Mouse (Mus musculus) stomach, postnatal 0 days (tissue): ENCODE results near the gene Ing4.

ENCODE experiments used
- CTCF ChIP-seq: IDR thresholded peaks from 2 replicates; pipeline ENCODE4 v1.5.1; 2016; ENCODE audit warnings: antibody characterized with exemption, low read depth, mild to moderate bottlenecking, moderate library complexity
- EP300 ChIP-seq: optimal IDR thresholded peaks from 2 replicates; pipeline ENCODE3; 2016; ENCODE audit warnings: antibody characterized with exemption

DNA sequence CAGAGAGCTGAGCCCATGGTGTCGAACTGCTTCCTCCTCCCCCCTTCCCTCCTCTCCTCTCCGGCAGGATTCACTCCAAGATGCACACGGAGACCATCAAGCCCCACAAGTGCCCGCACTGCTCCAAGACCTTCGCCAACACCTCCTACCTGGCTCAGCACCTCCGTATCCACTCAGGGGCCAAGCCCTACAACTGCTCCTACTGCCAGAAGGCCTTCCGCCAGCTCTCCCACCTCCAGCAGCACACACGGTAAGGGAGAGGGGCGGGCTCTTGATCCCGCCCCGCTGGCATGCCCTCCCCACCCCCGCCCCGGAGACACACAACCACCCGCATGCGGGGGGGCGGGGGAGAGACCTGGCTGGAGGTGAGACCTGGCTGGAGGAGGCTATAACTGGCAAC lies 8.0 kb upstream of the Ing4 start:
- TF ChIP-seq CTCF (no peak), EP300 (no peak)
